In genomic region chr19:58903899-58904327, GRCm38 (mm10) we compare ENCODE assay signal across 7 mouse cellular contexts. TPM values are rescaled to one million over a fixed set of nuclear protein-coding genes. Genes with fewer than 3 reads are reported as not detected.
DNase-seq lines count a peak whose midpoint lies in the region; ATAC-seq and TF ChIP-seq lines count a peak whose summit lies in the region.

No protein-coding gene starts in this region.

- no peak overlapping the region for H3K9ac ChIP-seq in limb, embryonic 11.5 days (ENCODE audit: low read length)
- no peak overlapping the region; the same call in 1 of the 2 replicates for H3K9ac ChIP-seq in midbrain, embryonic 14.5 days (replicated peaks; ENCODE audit: low read length)

- WGBS in limb, embryonic 11.5 days, result under 1% methylated on average over 11 of the region's 11 CpGs
- under 1% methylated on average over 11 of the region's 11 CpGs for WGBS in midbrain, embryonic 14.5 days
- 1% methylated on average over 11 of the region's 11 CpGs for WGBS in spleen, adult 2 months

- H3K27ac ChIP-seq in limb, embryonic 11.5 days (replicated peaks; ENCODE audit: low read depth, low read length), result no peak overlapping the region
- no peak overlapping the region for H3K27ac ChIP-seq in midbrain, embryonic 14.5 days (replicated peaks; ENCODE audit: low read depth, low read length)
- no peak overlapping the region for H3K27ac ChIP-seq in spleen, adult 2 months (ENCODE audit: insufficient read depth, low read length)

- no peaks in the 10 kb centered on the region for H3K9me3 ChIP-seq in limb, embryonic 11.5 days (ENCODE audit: control insufficient read depth, low read length)
- no peaks in the 10 kb centered on the region for H3K9me3 ChIP-seq in midbrain, embryonic 14.5 days (ENCODE audit: control insufficient read depth, low read length)

- no peak overlapping the region for H3K4me3 ChIP-seq in limb, embryonic 11.5 days (ENCODE audit: low read depth, low read length)
- H3K4me3 ChIP-seq in midbrain, embryonic 14.5 days (replicated peaks; ENCODE audit: low read depth, low read length), result no peak overlapping the region; the same call in 1 of the 2 replicates
- no peak overlapping the region; the same call in 1 of the 2 replicates for H3K4me3 ChIP-seq in spleen, adult 2 months (ENCODE audit: extremely low read depth, insufficient read depth, insufficient read length)

- peak; percentile 93 for TF ChIP-seq CTCF in spleen, adult 2 months (IDR thresholded peaks at IDR 0.05; ENCODE audit: extremely low read depth, insufficient read depth, insufficient read length, insufficient replicate concordance)

- no peaks in the 10 kb centered on the region for H3K36me3 ChIP-seq in limb, embryonic 11.5 days (ENCODE audit: control insufficient read depth, insufficient read depth, low read length)
- no peaks in the 10 kb centered on the region for H3K36me3 ChIP-seq in midbrain, embryonic 14.5 days (ENCODE audit: control insufficient read depth, insufficient read depth, low read length)
- no peaks in the 10 kb centered on the region for H3K36me3 ChIP-seq in spleen, adult 2 months (ENCODE audit: control insufficient read depth, insufficient read depth, low read length)

- H3K4me2 ChIP-seq in limb, embryonic 11.5 days (ENCODE audit: low read depth, severe bottlenecking), result peak overlapping the region; percentile 39
- H3K4me2 ChIP-seq in midbrain, embryonic 14.5 days (ENCODE audit: low read length), result peak overlapping the region; percentile 51

- no peaks in the 10 kb centered on the region for H3K27me3 ChIP-seq in limb, embryonic 11.5 days (ENCODE audit: control insufficient read depth, insufficient read depth, low read length)
- no peaks in the 10 kb centered on the region for H3K27me3 ChIP-seq in midbrain, embryonic 14.5 days (ENCODE audit: control insufficient read depth, insufficient read depth, low read length)
- H3K27me3 ChIP-seq in spleen, adult 2 months (ENCODE audit: control insufficient read depth, insufficient read depth, low read length), result no peaks in the 10 kb centered on the region

- TF ChIP-seq POLR2A in spleen, adult 2 months (IDR thresholded peaks at IDR 0.05; ENCODE audit: low read depth, low read length), result no peak

- ATAC-seq in limb, embryonic 11.5 days (ENCODE audit: insufficient number of reproducible peaks, low FRiP score, low TSS enrichment, low read depth), result no peak
- no peak for ATAC-seq in midbrain, embryonic 14.5 days (ENCODE audit: low FRiP score, low TSS enrichment)

- no peaks in the 10 kb centered on the region for H3K4me1 ChIP-seq in limb, embryonic 11.5 days (ENCODE audit: control insufficient read depth, insufficient read depth, low read length)
- H3K4me1 ChIP-seq in midbrain, embryonic 14.5 days (ENCODE audit: control insufficient read depth, insufficient read depth, low read length), result no peaks in the 10 kb centered on the region
- peaks cover 3% of the 10 kb centered on the region; the same call in 1 of the 2 replicates for H3K4me1 ChIP-seq in spleen, adult 2 months (ENCODE audit: control insufficient read depth, insufficient read depth, insufficient read length)

- DNase-seq in adrenal gland, postnatal 10 days, result peak; percentile 94
- peak; percentile 83 for DNase-seq in embryo, embryonic 9.5 days (ENCODE audit: extremely low spot score)
- peak; percentile 98 for DNase-seq in heart, adult 11 months
- DNase-seq in kidney, adult 11 months, result peak; percentile 69
- peak; percentile 94 for DNase-seq in limb, embryonic 11.5 days (ENCODE audit: low spot score)
- DNase-seq in midbrain, embryonic 14.5 days, result peak; percentile 94
- DNase-seq in spleen, adult 2 months (ENCODE audit: low read depth in 1 of 2, low spot score in 2 of 2), result peak; percentile 31 to 73

RNA-seq across cellular contexts. Expression of gene Eno4, which starts 39.3 kb away (rescaled TPM):
- under 1 TPM in 1 of 2 experiments, not detected in 1; 0.24 TPM for total RNA-seq in adrenal gland, postnatal 10 days (2021)
- polyA plus RNA-seq in limb, embryonic 11.5 days (2014; fragmentation: Nextera tagmentation; extraction: Ambion mirVana), result 0.51 and 0.59 TPM in 2 replicates
- 0.49 and 0.66 TPM in 2 replicates for polyA plus RNA-seq in midbrain, embryonic 14.5 days (2014; fragmentation: Nextera tagmentation; extraction: Ambion mirVana)
- polyA plus RNA-seq in spleen, adult 2 months (2012; rRNA removed), result 0.08 TPM in 1 of 2 replicates, not detected in the other

RNA-seq across cellular contexts. Expression of gene Hspa12a, which starts 39.5 kb away (rescaled TPM):
- total RNA-seq in adrenal gland, postnatal 10 days (2021), result 10 to 100 TPM; 37.5 to 46.5 TPM
- 3.0 and 3.5 TPM in 2 replicates for polyA plus RNA-seq in limb, embryonic 11.5 days (2014; fragmentation: Nextera tagmentation; extraction: Ambion mirVana)
- polyA plus RNA-seq in midbrain, embryonic 14.5 days (2014; fragmentation: Nextera tagmentation; extraction: Ambion mirVana), result 31.9 and 35.2 TPM in 2 replicates
- 3.7 TPM in 2 replicates for polyA plus RNA-seq in spleen, adult 2 months (2012; rRNA removed)
